Mouse (Mus musculus): ENCODE results near the gene Arnt2.

DNA sequence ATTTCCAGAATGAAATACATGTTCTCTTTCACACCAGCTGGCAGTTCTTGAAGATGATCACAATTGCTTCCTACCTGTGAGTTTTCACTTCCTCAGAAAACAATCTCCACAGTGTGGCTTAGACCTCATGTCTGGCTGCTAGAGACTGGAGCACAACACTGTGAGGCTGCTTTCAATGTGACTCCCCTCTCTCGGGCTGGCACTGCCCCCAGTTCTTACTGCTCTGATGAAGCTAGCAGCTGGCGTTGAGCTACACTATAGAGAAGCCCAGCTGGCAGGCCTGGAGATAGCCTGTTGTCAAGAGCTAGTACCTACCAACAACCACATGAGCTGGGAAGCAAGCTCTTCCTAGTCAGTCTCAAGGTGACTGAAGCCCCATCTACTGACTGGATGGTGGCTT is 39.1 kb upstream of the Arnt2 start:
- TF ChIP-seq POLR2A (IDR thresholded peaks at IDR 0.05; ENCODE audit: control insufficient read depth, low read depth, low read length) (no peak), CTCF (IDR thresholded peaks at IDR 0.05; ENCODE audit: control insufficient read depth, insufficient read depth, insufficient replicate concordance, low read depth, low read length) (no peak)

All from testis, adult 2 months (tissue).